Mouse (Mus musculus) MEL (cell line): ENCODE data around the gene BC005537.

ENCODE experiments used
- CHD1 ChIP-seq: IDR thresholded peaks from 2 replicates; pipeline ENCODE4 v1.6.1; 2012; ENCODE audit warnings: low read depth, mild to moderate bottlenecking, inconsistent platforms, low read length, improper control_type of control experiment
- CTCF ChIP-seq, 3 experiments: IDR thresholded peaks in 2 of 3; conservative IDR thresholded peaks in 1 of 3; 2 replicates each; pipeline ENCODE4 v1.5.1; 2011 to 2012; ENCODE audit warnings: low read length in 3 of 3, low read depth in 2 of 3, mild to moderate bottlenecking in 2 of 3, improper control_type of control experiment in 1 of 3, inconsistent platforms in 1 of 3, mixed read lengths in 1 of 3, moderate library complexity in 1 of 3; ENCODE audit not compliant: control insufficient read depth in 1 of 3, insufficient read depth in 1 of 3, poor library complexity in 1 of 3, severe bottlenecking in 1 of 3
- ELF1 ChIP-seq: IDR thresholded peaks from 2 replicates; pipeline ENCODE4 v1.6.1; 2014; ENCODE audit warnings: low read depth, mild to moderate bottlenecking, inconsistent platforms, low read length, improper control_type of control experiment, moderate library complexity
- MYC ChIP-seq: IDR thresholded peaks from 2 replicates; pipeline ENCODE4 v1.6.1; 2011; ENCODE audit warnings: low read depth, mild to moderate bottlenecking, low read length, improper control_type of control experiment, moderate library complexity
- SMC3 ChIP-seq: IDR thresholded peaks from 2 replicates; pipeline ENCODE4 v1.6.1; 2011; ENCODE audit warnings: low read depth, low read length, improper control_type of control experiment
- ZC3H11A ChIP-seq: IDR thresholded peaks from 2 replicates; pipeline ENCODE4 v1.6.1; 2012; ENCODE audit warnings: low read depth, mild to moderate bottlenecking, inconsistent platforms, low read length, improper control_type of control experiment

DNA sequence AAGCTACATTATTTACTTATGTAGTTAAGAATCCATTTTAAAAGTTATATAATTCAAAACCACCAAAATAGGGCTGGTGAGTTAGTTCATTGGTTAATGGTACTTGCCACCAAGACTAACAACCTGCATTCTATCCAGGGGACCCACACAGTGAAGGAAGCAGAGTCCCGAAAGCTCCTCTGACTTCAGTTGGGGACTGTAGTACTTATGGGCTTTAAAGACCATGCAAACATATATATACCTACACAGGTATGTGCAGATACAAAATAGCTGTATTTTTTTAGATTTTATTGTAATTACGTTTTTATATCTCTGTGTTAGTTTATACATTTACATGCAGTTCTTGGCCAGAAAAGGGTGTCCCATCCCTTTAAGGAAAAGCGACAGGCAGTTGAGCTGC lies 44.7 kb upstream of the BC005537 start:
- TF ChIP-seq ZC3H11A (no peak), MYC (no peak), CTCF (IDR thresholded peaks at IDR 0.05 in 2 of 3, conservative IDR thresholded peaks at IDR 0.05 in 1 of 3; ENCODE audit: control insufficient read depth in 1 of 3, insufficient read depth in 1 of 3, low read depth in 2 of 3, low read length in 3 of 3, poor library complexity in 1 of 3, severe bottlenecking in 1 of 3) (no peak), SMC3 (no peak), CHD1 (no peak), ELF1 (no peak)
